Mouse (Mus musculus) cerebellum, adult 2 months (tissue): ENCODE measurements around the gene Psmd5.

Source experiments
- CTCF ChIP-seq: fragments of 200-500 bp; IDR thresholded peaks from 2 replicates; pipeline ENCODE4 v1.5.1; 2011; ENCODE audit warnings: low read depth, mild to moderate bottlenecking, control low read depth, low read length, moderate library complexity, borderline replicate concordance; ENCODE audit not compliant: insufficient read depth
- POLR2A ChIP-seq: fragments of 200-500 bp; IDR thresholded peaks from 2 replicates; pipeline ENCODE4 v1.6.1; 2011; ENCODE audit warnings: low read length, control low read depth, borderline replicate concordance; ENCODE audit not compliant: insufficient read depth

DNA sequence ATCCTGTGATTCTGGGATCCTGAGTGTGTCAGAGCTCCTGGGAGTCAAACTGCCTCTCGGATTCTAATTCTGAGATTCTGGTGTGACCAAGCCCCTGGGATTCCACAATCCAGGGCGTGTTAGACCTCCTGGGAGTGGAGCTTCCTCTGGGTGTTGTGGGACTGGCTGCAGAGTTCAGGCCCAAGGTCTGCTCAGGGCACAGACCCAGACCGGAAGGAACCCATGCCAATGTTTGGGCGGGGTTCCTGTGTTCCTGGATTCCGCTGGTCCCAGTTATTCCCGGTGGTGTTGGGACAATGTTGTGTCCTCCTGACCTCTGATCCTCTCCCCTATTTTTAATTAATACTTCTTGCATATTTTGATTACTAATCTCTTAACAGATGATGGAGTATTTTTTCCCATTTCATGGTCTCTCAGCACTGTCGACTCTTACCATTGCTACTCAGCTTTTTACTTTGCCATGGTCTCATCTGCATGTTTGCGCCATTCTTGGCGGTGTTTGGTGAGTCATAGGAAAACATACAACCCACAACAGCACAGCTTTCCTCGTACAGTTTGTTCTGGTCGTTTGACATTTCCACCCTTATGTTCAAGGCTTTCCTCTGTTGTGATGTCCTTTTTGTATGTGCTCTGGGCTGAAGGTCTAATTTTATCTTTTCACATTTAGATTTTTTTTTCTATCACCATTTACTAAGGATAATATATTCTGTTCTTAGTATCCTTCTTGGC lies 31.4 kb downstream of the Psmd5 start:
- TF ChIP-seq CTCF (no peak), POLR2A (no peak)
